Mouse (Mus musculus): ENCODE measurements around the gene Fuca1. TPM values are rescaled to one million over a fixed set of nuclear protein-coding genes. Genes with fewer than 3 reads are reported as not detected.

Fuca1 gene
- polyA plus RNA-seq, 1 experiment from 2014 or later = 65.1 TPM

GRCm38 (mm10) chr4:135882023-135882422 is 38.5 kb upstream of the Fuca1 start:
- Histone ChIP-seq H3K36me3 (ENCODE audit: insufficient read depth) (no peaks in the 10 kb centered on the region), H3K9ac (no peak overlapping the region), H3K9me3 (ENCODE audit: low read depth, low read length) (no peaks in the 10 kb centered on the region), H3K4me1 (ENCODE audit: insufficient read depth) (0 out of 2 replicates have a peak, but pooled peaks cover 3% of the 10 kb centered on the region), H3K27me3 (ENCODE audit: insufficient read depth, low read length) (no peaks in the 10 kb centered on the region), H3K4me2 (no peak overlapping the region), H3K27ac (ENCODE audit: low read depth) (no peak overlapping the region), H3K4me3 (ENCODE audit: low read depth, low read length) (no peak overlapping the region)
- no peak for TF ChIP-seq CTCF (IDR thresholded peaks at IDR 0.05; ENCODE audit: low read depth)
- ATAC-seq (ENCODE audit: insufficient read depth) (no peak), DNase-seq (no peak)
- 60% methylated on average over 6 of the region's 6 CpGs for WGBS

- Histone ChIP-seq H3K9me3 (ENCODE audit: low read depth, low read length) (no peaks in the 10 kb centered on the region), H3K27ac (ENCODE audit: low read depth) (no peak overlapping the region), H3K27me3 (ENCODE audit: insufficient read depth, low read length) (no peaks in the 10 kb centered on the region), H3K4me2 (no peak overlapping the region), H3K9ac (0 out of 2 replicates have a peak overlapping the region, but pooled peaks have one; percentile 14), H3K4me1 (ENCODE audit: insufficient read depth) (0 out of 2 replicates have a peak, but pooled peaks cover 3% of the 10 kb centered on the region), H3K4me3 (ENCODE audit: low read depth, low read length) (no peak overlapping the region), H3K36me3 (ENCODE audit: insufficient read depth) (no peaks in the 10 kb centered on the region)
- WGBS = 18% methylated on average over 10 of the region's 10 CpGs
- DNase-seq (no peak), ATAC-seq (ENCODE audit: insufficient read depth) (0 out of 2 replicates have a peak, but pooled peaks have one; percentile 39)
- TF ChIP-seq CTCF (IDR thresholded peaks at IDR 0.05; ENCODE audit: low read depth) = no peak
These were observed 37.1 kb upstream of the Fuca1 start for GRCm38 (mm10) chr4:135883401-135883851.

GRCm38 (mm10) chr4:135883881-135884516 is 36.5 kb upstream of the Fuca1 start:
- Histone ChIP-seq H3K4me2 (no peak overlapping the region), H3K36me3 (ENCODE audit: insufficient read depth) (no peaks in the 10 kb centered on the region), H3K4me3 (ENCODE audit: low read depth, low read length) (no peak overlapping the region), H3K9ac (no peak overlapping the region), H3K9me3 (ENCODE audit: low read depth, low read length) (no peaks in the 10 kb centered on the region), H3K27me3 (ENCODE audit: insufficient read depth, low read length) (no peaks in the 10 kb centered on the region), H3K4me1 (ENCODE audit: insufficient read depth) (0 out of 2 replicates have a peak, but pooled peaks cover 3% of the 10 kb centered on the region), H3K27ac (ENCODE audit: low read depth) (no peak overlapping the region)
- 48% methylated on average over 7 of the region's 7 CpGs for WGBS
- no peak for TF ChIP-seq CTCF (IDR thresholded peaks at IDR 0.05; ENCODE audit: low read depth)
- no peak for ATAC-seq (ENCODE audit: insufficient read depth)
- no peak for DNase-seq

- Histone ChIP-seq H3K4me1 (ENCODE audit: insufficient read depth) (0 out of 2 replicates have a peak, but pooled peaks cover 3% of the 10 kb centered on the region), H3K27ac (ENCODE audit: low read depth) (no peak overlapping the region), H3K9me3 (ENCODE audit: low read depth, low read length) (no peaks in the 10 kb centered on the region), H3K4me3 (ENCODE audit: low read depth, low read length) (no peak overlapping the region), H3K36me3 (ENCODE audit: insufficient read depth) (no peaks in the 10 kb centered on the region), H3K4me2 (no peak overlapping the region), H3K9ac (no peak overlapping the region), H3K27me3 (ENCODE audit: insufficient read depth, low read length) (no peaks in the 10 kb centered on the region)
- ATAC-seq (ENCODE audit: insufficient read depth) = no peak
- DNase-seq = no peak
- WGBS = 61% methylated on average over 6 of the region's 6 CpGs
- no peak for TF ChIP-seq CTCF (IDR thresholded peaks at IDR 0.05; ENCODE audit: low read depth)
These were observed 36.0 kb upstream of the Fuca1 start for GRCm38 (mm10) chr4:135884531-135884930.

GRCm38 (mm10) chr4:135885676-135886075 is 34.9 kb upstream of the Fuca1 start:
- Histone ChIP-seq H3K27ac (ENCODE audit: low read depth) (no peak overlapping the region), H3K9me3 (ENCODE audit: low read depth, low read length) (no peaks in the 10 kb centered on the region), H3K27me3 (ENCODE audit: insufficient read depth, low read length) (no peaks in the 10 kb centered on the region), H3K4me1 (ENCODE audit: insufficient read depth) (0 out of 2 replicates have a peak, but pooled peaks cover 3% of the 10 kb centered on the region), H3K4me2 (no peak overlapping the region), H3K36me3 (ENCODE audit: insufficient read depth) (no peaks in the 10 kb centered on the region), H3K9ac (no peak overlapping the region), H3K4me3 (ENCODE audit: low read depth, low read length) (no peak overlapping the region)
- WGBS = 90% methylated on average over 12 of the region's 12 CpGs
- ATAC-seq (ENCODE audit: insufficient read depth) (no peak), DNase-seq (no peak)
- TF ChIP-seq CTCF (IDR thresholded peaks at IDR 0.05; ENCODE audit: low read depth) = no peak

- Histone ChIP-seq H3K4me1 (ENCODE audit: insufficient read depth) (0 out of 2 replicates have a peak, but pooled peaks cover 3% of the 10 kb centered on the region), H3K9ac (no peak overlapping the region), H3K4me2 (no peak overlapping the region), H3K4me3 (ENCODE audit: low read depth, low read length) (no peak overlapping the region), H3K9me3 (ENCODE audit: low read depth, low read length) (no peaks in the 10 kb centered on the region), H3K27me3 (ENCODE audit: insufficient read depth, low read length) (no peaks in the 10 kb centered on the region), H3K27ac (ENCODE audit: low read depth) (no peak overlapping the region), H3K36me3 (ENCODE audit: insufficient read depth) (no peaks in the 10 kb centered on the region)
- no peak for TF ChIP-seq CTCF (IDR thresholded peaks at IDR 0.05; ENCODE audit: low read depth)
- DNase-seq = no peak
- 68% methylated on average over 4 of the region's 4 CpGs for WGBS
- no peak for ATAC-seq (ENCODE audit: insufficient read depth)
These were observed 34.4 kb upstream of the Fuca1 start for GRCm38 (mm10) chr4:135886184-135886583.

GRCm38 (mm10) chr4:135888448-135889057 is 32.0 kb upstream of the Fuca1 start:
- Histone ChIP-seq H3K4me2 (no peak overlapping the region), H3K9ac (no peak overlapping the region), H3K27me3 (ENCODE audit: insufficient read depth, low read length) (no peaks in the 10 kb centered on the region), H3K9me3 (ENCODE audit: low read depth, low read length) (no peaks in the 10 kb centered on the region), H3K36me3 (ENCODE audit: insufficient read depth) (no peaks in the 10 kb centered on the region), H3K4me3 (ENCODE audit: low read depth, low read length) (no peak overlapping the region), H3K4me1 (ENCODE audit: insufficient read depth) (no peaks in the 10 kb centered on the region), H3K27ac (ENCODE audit: low read depth) (no peak overlapping the region)
- 88% methylated on average over 24 of the region's 24 CpGs for WGBS
- ATAC-seq (ENCODE audit: insufficient read depth) (no peak), DNase-seq (no peak)
- TF ChIP-seq CTCF (IDR thresholded peaks at IDR 0.05; ENCODE audit: low read depth) = no peak
